Mouse (Mus musculus) CH12.LX (cell line): ENCODE data around the gene Tacc2.

Source experiments
- CTCF ChIP-seq, 2 experiments: IDR thresholded peaks in 1 of 2; conservative IDR thresholded peaks in 1 of 2; 2 replicates each; pipeline ENCODE4 v1.5.1; 2011 to 2012; ENCODE audit warnings: low read depth in 2 of 2, low read length in 2 of 2, improper control_type of control experiment in 1 of 2, inconsistent platforms in 1 of 2, mild to moderate bottlenecking in 1 of 2, moderate library complexity in 1 of 2
- ELF1 ChIP-seq: IDR thresholded peaks from 2 replicates; pipeline ENCODE4 v1.6.1; 2014; ENCODE audit warnings: low read depth, mild to moderate bottlenecking, inconsistent platforms, low read length, improper control_type of control experiment
- EP300 ChIP-seq: IDR thresholded peaks from 2 replicates; pipeline ENCODE4 v1.6.1; 2011; ENCODE audit warnings: low read length, improper control_type of control experiment
- KAT2A ChIP-seq: IDR thresholded peaks from 2 replicates; pipeline ENCODE4 v1.6.1; 2012; ENCODE audit warnings: low read length, improper control_type of control experiment, inconsistent platforms; ENCODE audit not compliant: insufficient replicate concordance
- MEF2A ChIP-seq: IDR thresholded peaks from 2 replicates; pipeline ENCODE4 v1.6.1; 2014; ENCODE audit warnings: low read depth, mild to moderate bottlenecking, inconsistent platforms, low read length, improper control_type of control experiment, borderline replicate concordance
- POLR2A ChIP-seq: IDR thresholded peaks from 2 replicates; pipeline ENCODE4 v1.6.1; 2011; ENCODE audit warnings: low read depth, mild to moderate bottlenecking, improper control_type of control experiment, low read length
- RCOR1 ChIP-seq: conservative IDR thresholded peaks from 2 replicates; pipeline ENCODE4 v1.6.1; 2012; ENCODE audit warnings: low read depth, mild to moderate bottlenecking, inconsistent platforms, low read length, improper control_type of control experiment
- TCF12 ChIP-seq: IDR thresholded peaks from 2 replicates; pipeline ENCODE4 v1.6.1; 2014; ENCODE audit warnings: low read depth, mild to moderate bottlenecking, inconsistent platforms, low read length, improper control_type of control experiment
- USF2 ChIP-seq: conservative IDR thresholded peaks from 2 replicates; pipeline ENCODE4 v1.6.1; 2011; ENCODE audit warnings: low read depth, low read length, improper control_type of control experiment

- TF ChIP-seq USF2 (no peak), CTCF (conservative IDR thresholded peaks at IDR 0.05 in 1 of 2, IDR thresholded peaks at IDR 0.05 in 1 of 2; ENCODE audit: low read depth in 2 of 2, low read length in 2 of 2) (no peak), POLR2A (no peak), RCOR1 (no peak), KAT2A (no peak), ELF1 (no peak), EP300 (no peak), TCF12 (no peak), MEF2A (no peak)
These were observed 227.8 kb downstream of the Tacc2 start for GRCm38 (mm10) chr7:130804991-130805390.
